ENCODE assay signal across 18 mouse cellular contexts in the genomic region with DNA sequence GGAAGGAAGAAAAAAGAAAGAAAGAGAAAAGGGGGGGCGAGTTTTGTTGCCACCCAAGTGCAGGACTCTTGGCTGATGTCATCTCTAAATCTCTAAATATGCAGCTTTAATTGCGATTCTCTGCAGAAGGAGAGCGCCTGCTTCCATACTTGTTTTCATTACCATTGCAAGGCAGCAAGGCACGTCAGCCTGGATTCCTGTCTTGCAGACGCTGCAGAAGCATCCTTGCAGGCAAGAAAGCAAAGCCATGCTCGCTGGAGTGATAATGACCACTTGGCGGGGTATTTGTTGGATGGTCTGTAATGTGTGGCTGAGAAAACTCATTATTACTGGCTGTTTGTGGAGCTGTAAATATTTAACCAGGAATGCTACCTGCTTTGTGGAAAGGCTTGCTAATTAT.
DNase-seq lines count a peak whose midpoint lies in the region; ATAC-seq lines count a peak whose summit lies in the region.
"Had no signal": no experiment of that assay in that cellular context is flagged by ENCODE, and none has a peak within 500 bp of the region (broad histone marks: within the 10 kb centered on the region; RNA-seq: fewer than 3 reads in every experiment).

No protein-coding gene starts in this region.

- intact Hi-C loops in heart, postnatal 36 days (cut with DNase I), result no loop called here

- H3K27ac ChIP-seq in forebrain, embryonic 13.5 days, result no peak overlapping the region
- no peak overlapping the region for H3K27ac ChIP-seq in forebrain, embryonic 10.5 days
- H3K27ac ChIP-seq in neural tube, embryonic 15.5 days (replicated peaks), result no peak overlapping the region
- H3K27ac ChIP-seq: gastrocnemius, adult 2 months; limb, embryonic 15.5 days; neural tube, embryonic 13.5 days; stomach, embryonic 15.5 days had no signal

- 0 out of 2 replicates have a peak overlapping the region, but pooled peaks have one; percentile 16 for H3K4me2 ChIP-seq in forebrain, embryonic 13.5 days
- H3K4me2 ChIP-seq in neural tube, embryonic 15.5 days, result 0 out of 2 replicates have a peak overlapping the region, but pooled peaks have one; percentile 5
- H3K4me2 ChIP-seq: limb, embryonic 15.5 days; neural tube, embryonic 13.5 days; stomach, embryonic 15.5 days had no signal

- no peak overlapping the region for H3K9ac ChIP-seq in forebrain, embryonic 13.5 days
- no peak overlapping the region for H3K9ac ChIP-seq in neural tube, embryonic 15.5 days (replicated peaks)
- H3K9ac ChIP-seq: limb, embryonic 15.5 days; neural tube, embryonic 13.5 days; stomach, embryonic 15.5 days had no signal

- H3K4me1 ChIP-seq in forebrain, embryonic 13.5 days, result peaks cover 50% of the 10 kb centered on the region
- peaks cover 65% of the 10 kb centered on the region for H3K4me1 ChIP-seq in forebrain, embryonic 10.5 days
- peaks cover 40% of the 10 kb centered on the region for H3K4me1 ChIP-seq in neural tube, embryonic 15.5 days

- peaks cover 50% of the 10 kb centered on the region for H3K27me3 ChIP-seq in forebrain, embryonic 13.5 days
- peaks cover 87% of the 10 kb centered on the region for H3K27me3 ChIP-seq in forebrain, embryonic 10.5 days (ENCODE audit: poor library complexity, severe bottlenecking)
- peaks cover 29% of the 10 kb centered on the region for H3K27me3 ChIP-seq in neural tube, embryonic 15.5 days (replicated peaks)
- H3K27me3 ChIP-seq: CH12.LX had no signal

- no peak for DNase-seq in forebrain, embryonic 10.5 days (ENCODE audit: extremely low spot score, low spot score)
- DNase-seq in kidney, postnatal 36 days, result peak; percentile 4 to 8
- DNase-seq in kidney, adult 18-20 months, result no peak
- DNase-seq in neural tube, embryonic 10.5 days (ENCODE audit: extremely low spot score, low spot score), result no peak
- DNase-seq in layer of hippocampus, postnatal 10 days (ENCODE audit: low spot score in 2 of 2), result no peak
- no peak for DNase-seq in heart, postnatal 36 days
- DNase-seq: adrenal gland, postnatal 36 days; cerebellum, postnatal 25 days; gastrocnemius, adult 2 months; heart, adult 11 months; spleen, adult 18-20 months had no signal

- no peaks in the 10 kb centered on the region for H3K9me3 ChIP-seq in forebrain, embryonic 13.5 days (replicated peaks)
- H3K9me3 ChIP-seq in forebrain, embryonic 10.5 days, result peaks cover 5% of the 10 kb centered on the region; the same call in 1 of the 2 replicates
- no peaks in the 10 kb centered on the region for H3K9me3 ChIP-seq in neural tube, embryonic 15.5 days (replicated peaks)
- H3K9me3 ChIP-seq: limb, embryonic 15.5 days; neural tube, embryonic 13.5 days; stomach, embryonic 15.5 days had no signal

- no peak for ATAC-seq in forebrain, embryonic 13.5 days
- ATAC-seq in neural tube, embryonic 15.5 days (ENCODE audit: low FRiP score), result no peak
- ATAC-seq: activated CD4-positive, CD25-positive, alpha-beta regulatory T cell, adult 4 months had no signal

- no peak overlapping the region for H3K4me3 ChIP-seq in forebrain, embryonic 13.5 days
- H3K4me3 ChIP-seq in forebrain, embryonic 10.5 days, result no peak overlapping the region
- H3K4me3 ChIP-seq in neural tube, embryonic 15.5 days (replicated peaks), result no peak overlapping the region
- H3K4me3 ChIP-seq: gastrocnemius, adult 2 months; limb, embryonic 15.5 days; neural tube, embryonic 13.5 days; stomach, embryonic 15.5 days had no signal

- no peaks in the 10 kb centered on the region for H3K36me3 ChIP-seq in forebrain, embryonic 13.5 days (ENCODE audit: poor library complexity, severe bottlenecking)
- H3K36me3 ChIP-seq in forebrain, embryonic 10.5 days (replicated peaks), result no peaks in the 10 kb centered on the region
- H3K36me3 ChIP-seq in neural tube, embryonic 15.5 days, result no peaks in the 10 kb centered on the region
- H3K36me3 ChIP-seq: limb, embryonic 15.5 days; neural tube, embryonic 13.5 days; stomach, embryonic 15.5 days had no signal

- WGBS in forebrain, embryonic 13.5 days, result 17% methylated on average over 7 of the region's 7 CpGs
- WGBS in forebrain, embryonic 10.5 days, result 32% methylated on average over 7 of the region's 7 CpGs
- WGBS in neural tube, embryonic 15.5 days, result 27% methylated on average over 7 of the region's 7 CpGs

Comparison
In these comparisons a context has a peak if more than half of its experiments do, and no peak if none do; other contexts are left out.
1. DNase-seq: peak in kidney, postnatal 36 days (2 of 2); none in forebrain, embryonic 10.5 days (single experiment), kidney, adult 18-20 months (single experiment), neural tube, embryonic 10.5 days (single experiment), layer of hippocampus, postnatal 10 days (0 of 2) and heart, postnatal 36 days (0 of 2).